Mouse (Mus musculus) kidney, postnatal 4 days (tissue): ENCODE data around the gene Celf2.

Experiments
- DNase-seq, 2 experiments: peaks; one replicate each; pipeline ENCODE4 v3.0.0; 2021; ENCODE audit warnings: mixed read lengths in 2 of 2

Celf2 gene

DNA sequence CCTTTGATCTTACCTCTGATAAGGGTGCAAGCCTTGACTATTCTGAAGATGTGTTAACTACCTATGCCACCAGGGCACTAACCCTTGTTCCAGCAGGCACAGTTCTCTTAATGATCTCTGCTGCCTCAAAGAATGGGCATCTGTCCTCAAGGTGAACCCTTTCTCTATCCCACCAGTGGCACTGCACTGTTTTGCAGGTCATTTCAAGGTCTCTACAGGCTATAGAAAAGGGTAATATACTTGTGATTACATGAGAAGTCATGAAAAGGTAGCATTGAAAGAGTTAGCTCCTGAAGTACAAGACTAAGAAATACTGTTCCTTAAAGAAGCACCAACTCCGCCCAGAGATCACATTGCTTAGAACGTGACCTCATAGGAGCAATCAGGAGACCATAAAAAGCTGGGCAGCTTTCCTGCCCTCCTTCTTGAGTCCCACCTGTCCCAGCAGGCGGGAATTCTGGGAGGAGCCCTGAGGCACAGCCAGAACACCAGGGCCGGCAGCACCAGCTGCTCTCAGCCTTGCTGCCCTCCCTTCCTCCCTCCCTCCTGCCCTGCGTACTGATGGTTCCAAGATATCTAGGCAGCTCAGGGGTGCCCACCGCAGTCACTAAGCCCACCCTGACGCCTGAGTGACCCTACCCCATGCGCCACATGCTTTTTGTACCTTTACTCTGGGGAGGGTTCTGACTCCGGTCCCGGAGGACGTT, 788.5 kb downstream of the Celf2 start:
- peak; percentile 42 to 61 for DNase-seq

DNA sequence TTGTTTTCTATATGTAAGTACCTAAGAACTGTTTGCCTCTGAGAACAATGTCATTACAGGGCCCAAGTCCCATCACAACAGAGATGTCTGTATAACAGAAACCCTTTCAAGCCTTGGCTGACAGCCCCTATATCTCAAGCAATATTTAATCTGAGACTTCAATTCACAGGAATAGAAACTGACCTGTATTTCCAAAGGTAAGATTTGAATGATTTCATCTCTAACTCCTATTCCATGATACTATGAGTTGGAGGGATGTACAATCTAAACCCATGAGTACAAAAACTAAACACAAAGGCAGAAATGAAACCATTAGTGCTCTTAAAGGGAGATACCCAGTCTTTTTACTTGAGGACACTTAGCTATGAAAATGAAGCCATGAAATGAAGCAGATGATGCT, 790.5 kb downstream of the Celf2 start:
- no peak for DNase-seq

- no peak for DNase-seq
These were observed 791.4 kb downstream of the Celf2 start for GRCm38 (mm10) chr2:6717953-6718352.

DNA sequence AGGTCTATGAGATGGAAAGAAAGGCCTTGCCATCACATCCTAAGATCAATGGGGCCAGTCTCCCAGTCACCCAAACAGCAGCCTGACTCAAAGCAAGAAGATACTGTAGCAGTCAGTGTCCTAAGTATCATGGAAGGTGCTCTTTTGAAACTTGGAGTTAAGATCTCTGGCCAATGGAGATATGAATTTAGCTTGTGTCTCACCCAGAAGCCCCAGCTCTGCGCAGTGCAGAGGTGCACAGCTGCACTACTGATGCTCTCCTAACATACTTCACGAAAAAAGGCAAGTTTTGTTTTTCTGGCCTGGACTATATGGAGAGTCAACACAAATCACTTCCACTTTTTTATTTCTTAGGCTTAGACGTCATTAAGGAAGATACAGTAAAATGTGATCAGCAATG, 793.8 kb downstream of the Celf2 start:
- DNase-seq: no peak

DNA sequence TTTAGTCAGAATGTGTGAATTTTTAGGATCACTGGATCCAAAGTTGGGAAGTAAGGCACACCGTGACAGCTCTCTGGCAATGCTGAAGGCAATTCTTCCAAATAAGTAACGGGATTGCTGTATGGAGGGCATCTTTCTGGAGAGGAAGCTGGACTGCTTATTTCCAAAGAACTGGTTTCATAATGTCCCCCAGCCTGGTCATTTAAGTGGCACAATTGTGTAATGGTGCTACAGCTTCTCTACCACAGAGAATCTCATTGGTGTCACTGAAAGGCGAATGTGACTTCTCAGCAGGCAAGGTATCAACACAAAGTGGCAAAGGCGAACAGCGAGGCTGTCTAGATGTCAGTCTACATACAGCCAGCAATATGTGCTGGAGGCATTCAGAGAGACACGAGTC, 795.8 kb downstream of the Celf2 start:
- no peak for DNase-seq

DNA sequence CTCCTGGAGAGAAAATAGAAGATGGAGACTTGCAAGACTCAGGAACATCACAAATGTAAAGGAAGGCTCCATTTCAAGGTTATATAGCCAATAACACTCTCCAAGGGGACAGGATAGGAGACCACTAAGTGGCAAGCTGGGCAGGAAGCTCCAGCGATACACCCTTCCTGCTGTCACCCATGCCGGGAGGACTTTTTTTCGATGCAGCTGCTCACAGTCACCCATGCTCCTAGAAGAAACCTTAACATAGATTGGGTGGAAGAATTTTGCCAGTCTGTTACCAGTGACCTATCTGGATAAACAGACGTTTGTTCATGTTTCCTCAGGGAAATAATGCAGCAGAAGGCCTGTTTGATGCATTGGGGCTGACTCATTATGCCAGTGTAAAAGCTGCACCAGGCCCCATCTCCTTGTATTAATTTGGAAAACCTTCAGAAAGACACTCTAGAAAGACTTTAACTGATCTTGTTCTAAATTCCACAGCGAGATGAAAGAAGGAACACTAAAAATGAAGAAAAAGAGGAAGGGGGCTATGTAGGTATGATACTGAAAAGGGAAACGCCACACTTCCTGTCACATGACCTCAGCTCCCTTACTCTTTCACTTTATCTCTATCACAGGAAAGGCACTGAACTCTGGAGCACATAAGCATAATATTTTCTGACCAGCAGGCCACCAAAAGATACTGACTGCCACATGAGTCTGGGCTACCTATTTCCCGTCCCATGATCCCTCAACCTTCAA, 798.5 kb downstream of the Celf2 start:
- no peak for DNase-seq

GRCm38 (mm10) chr2:6707959-6708519, 801.3 kb downstream of the Celf2 start:
- no peak for DNase-seq

- DNase-seq: no peak
These were observed 802.1 kb downstream of the Celf2 start for GRCm38 (mm10) chr2:6707276-6707675.

GRCm38 (mm10) chr2:6705929-6706739, 803.2 kb downstream of the Celf2 start:
- no peak for DNase-seq

- DNase-seq: no peak
These were observed 803.9 kb downstream of the Celf2 start for GRCm38 (mm10) chr2:6705475-6705874.

- no peak for DNase-seq
These were observed 804.6 kb downstream of the Celf2 start for GRCm38 (mm10) chr2:6704804-6705203.

- no peak for DNase-seq
These were observed 805.0 kb downstream of the Celf2 start for GRCm38 (mm10) chr2:6704342-6704741.

GRCm38 (mm10) chr2:6696326-6696725, 813.0 kb downstream of the Celf2 start:
- DNase-seq: no peak

GRCm38 (mm10) chr2:6695353-6695951, 813.9 kb downstream of the Celf2 start:
- no peak for DNase-seq

GRCm38 (mm10) chr2:6689689-6690088, 819.7 kb downstream of the Celf2 start:
- no peak for DNase-seq

- DNase-seq: no peak
These were observed 831.1 kb downstream of the Celf2 start for GRCm38 (mm10) chr2:6678231-6678630.

- DNase-seq: no peak
These were observed 831.9 kb downstream of the Celf2 start for GRCm38 (mm10) chr2:6677457-6677856.

DNA sequence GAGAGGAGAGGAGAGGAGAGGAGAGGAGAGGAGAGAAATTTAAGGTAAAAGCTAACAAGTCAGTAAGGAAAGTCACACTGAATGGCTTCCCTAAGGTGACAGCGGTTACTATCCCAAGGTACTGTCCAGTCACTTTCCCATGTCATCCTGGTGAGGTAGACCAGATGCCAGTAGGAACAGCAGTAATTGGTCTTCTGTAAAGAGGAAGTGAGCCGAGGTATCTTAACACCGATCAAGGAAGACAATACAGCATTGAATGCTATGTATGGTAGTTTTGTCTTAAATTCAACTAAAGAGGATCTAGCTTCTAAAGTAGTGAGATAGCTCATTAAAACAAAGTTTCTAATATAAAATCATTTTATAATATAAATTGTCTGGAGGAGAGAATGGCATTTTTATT, 835.0 kb downstream of the Celf2 start:
- DNase-seq: no peak

- no peak for DNase-seq
These were observed 835.9 kb downstream of the Celf2 start for GRCm38 (mm10) chr2:6673418-6673817.

- no peak for DNase-seq
These were observed 841.8 kb downstream of the Celf2 start for GRCm38 (mm10) chr2:6667611-6668010.

- DNase-seq: no peak
These were observed 849.5 kb downstream of the Celf2 start for GRCm38 (mm10) chr2:6659834-6660233.

DNA sequence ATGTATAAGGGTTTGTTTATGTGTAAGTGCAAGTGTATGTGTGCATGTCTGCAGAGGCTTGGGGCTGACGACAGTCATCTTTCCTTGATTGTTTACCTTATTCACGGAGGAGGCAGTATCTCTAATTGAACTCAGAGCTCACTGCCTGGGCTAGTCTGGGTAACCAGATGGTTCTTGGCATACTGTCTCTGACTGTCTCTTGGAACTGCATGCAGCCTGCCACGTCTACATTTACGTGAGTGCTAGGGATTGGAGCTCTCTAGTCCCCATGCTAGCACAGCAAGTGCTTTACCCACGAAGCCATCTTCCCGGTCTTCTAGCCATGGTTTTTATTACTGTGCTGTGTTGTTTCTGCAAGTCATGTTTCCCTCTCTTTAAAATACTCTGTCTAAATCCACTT, 855.6 kb downstream of the Celf2 start:
- no peak for DNase-seq

GRCm38 (mm10) chr2:6651697-6652096, 857.7 kb downstream of the Celf2 start:
- DNase-seq: no peak
